Mouse (Mus musculus) R1 (cell line): ENCODE results near the gene Gm26992.

Experiments
- DNase-seq: peaks from one replicate; pipeline ENCODE4 v3.0.0-alpha.2; 2018; ENCODE audit warnings: low read depth, low spot score

Gene Gm26992

GRCm38 (mm10) chrX:103421710-103422109 is at the start of gene Gm26992:
TSS of gene Gm26992 (plus strand) at chrX:103422010.
- no peak for DNase-seq

- peak; percentile 63 for DNase-seq
Measured at GRCm38 (mm10) chrX:103374250-103374649, 47.6 kb upstream of the Gm26992 start.

GRCm38 (mm10) chrX:103384528-103384927 is 37.3 kb upstream of the Gm26992 start:
- peak; percentile 25 for DNase-seq

- no peak for DNase-seq
Measured at GRCm38 (mm10) chrX:103388131-103388530, 33.7 kb upstream of the Gm26992 start.

GRCm38 (mm10) chrX:103393841-103394240 is 28.0 kb upstream of the Gm26992 start:
- DNase-seq = no peak

- DNase-seq = peak; percentile 94
Measured at GRCm38 (mm10) chrX:103405021-103405420, 16.8 kb upstream of the Gm26992 start.

- DNase-seq = no peak
Measured at GRCm38 (mm10) chrX:103414167-103414566, 7.6 kb upstream of the Gm26992 start, which contains the start of gene Tsx. TSS of gene Tsx (plus strand) at chrX:103414467.

GRCm38 (mm10) chrX:103427677-103428076 is 5.9 kb downstream of the Gm26992 start:
- DNase-seq = peak; percentile 45

- peak; percentile 89 for DNase-seq
Measured at GRCm38 (mm10) chrX:103432293-103432692, 10.5 kb downstream of the Gm26992 start.

- peak; percentile 91 for DNase-seq
Measured at GRCm38 (mm10) chrX:103438023-103438422, 16.2 kb downstream of the Gm26992 start.

GRCm38 (mm10) chrX:103440803-103441202 is 19.0 kb downstream of the Gm26992 start:
- DNase-seq = peak; percentile 79

GRCm38 (mm10) chrX:103443755-103444154 is 21.9 kb downstream of the Gm26992 start:
- DNase-seq = peak; percentile 80

- DNase-seq = peak; percentile 93
Measured at GRCm38 (mm10) chrX:103447539-103448169, 25.8 kb downstream of the Gm26992 start.

GRCm38 (mm10) chrX:103448429-103448828 is 26.6 kb downstream of the Gm26992 start:
- peak; percentile 63 for DNase-seq

- DNase-seq = peak; percentile 82
Measured at GRCm38 (mm10) chrX:103448943-103449722, 27.3 kb downstream of the Gm26992 start.

GRCm38 (mm10) chrX:103452815-103453214 is 31.0 kb downstream of the Gm26992 start:
- DNase-seq = peak; percentile 54

- DNase-seq = peak; percentile 74
Measured at GRCm38 (mm10) chrX:103460056-103460455, 38.2 kb downstream of the Gm26992 start.

GRCm38 (mm10) chrX:103468998-103469397 is 47.2 kb downstream of the Gm26992 start:
- no peak for DNase-seq

GRCm38 (mm10) chrX:103472346-103472745 is 50.5 kb downstream of the Gm26992 start:
- peak; percentile 94 for DNase-seq

- DNase-seq = peak; percentile 79
Measured at GRCm38 (mm10) chrX:103477507-103477906, 55.7 kb downstream of the Gm26992 start.

GRCm38 (mm10) chrX:103481243-103482096 is 59.7 kb downstream of the Gm26992 start:
- DNase-seq = peak; percentile 89

- no peak for DNase-seq
Measured at GRCm38 (mm10) chrX:103482097-103482451, 60.3 kb downstream of the Gm26992 start.
